Mouse (Mus musculus): ENCODE measurements around the gene Cacna2d1. TPM values are rescaled to one million over a fixed set of nuclear protein-coding genes. Genes with fewer than 3 reads are reported as not detected.

Gene Cacna2d1
- polyA plus RNA-seq, 1 experiment from 2014 or later: 25.4 TPM

DNA sequence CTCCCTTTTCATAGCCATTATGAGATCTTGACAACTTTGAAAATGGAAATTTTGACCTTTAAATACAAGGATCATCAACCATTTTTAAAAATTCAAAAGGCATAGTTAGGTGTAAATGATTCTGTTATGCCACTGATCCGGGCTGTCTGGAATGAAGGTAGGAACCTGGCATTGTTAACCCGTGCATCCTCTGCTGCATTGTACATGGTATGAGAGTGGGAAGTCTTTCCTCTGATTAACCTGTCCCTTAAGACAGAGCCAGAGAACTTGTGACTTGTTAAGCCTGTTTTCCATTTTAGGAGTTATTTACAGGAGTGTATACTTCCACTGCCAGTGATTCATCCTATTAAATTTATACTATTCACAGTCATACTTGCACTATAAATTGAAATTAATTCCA lies 171.2 kb downstream of the Cacna2d1 start:
- WGBS: 78% methylated on average over 2 of the region's 2 CpGs
- H3K27ac ChIP-seq (ENCODE audit: poor library complexity, severe bottlenecking): no peak overlapping the region
- no peak overlapping the region for H3K4me2 ChIP-seq
- peaks cover 3% of the 10 kb centered on the region for H3K4me1 ChIP-seq (replicated peaks)
- H3K4me3 ChIP-seq: no peak overlapping the region
- no peak overlapping the region for H3K9ac ChIP-seq
- ATAC-seq (ENCODE audit: insufficient number of reproducible peaks, low FRiP score): no peak
- H3K9me3 ChIP-seq (replicated peaks): no peaks in the 10 kb centered on the region
- H3K27me3 ChIP-seq (replicated peaks): no peaks in the 10 kb centered on the region
- no peaks in the 10 kb centered on the region for H3K36me3 ChIP-seq

DNA sequence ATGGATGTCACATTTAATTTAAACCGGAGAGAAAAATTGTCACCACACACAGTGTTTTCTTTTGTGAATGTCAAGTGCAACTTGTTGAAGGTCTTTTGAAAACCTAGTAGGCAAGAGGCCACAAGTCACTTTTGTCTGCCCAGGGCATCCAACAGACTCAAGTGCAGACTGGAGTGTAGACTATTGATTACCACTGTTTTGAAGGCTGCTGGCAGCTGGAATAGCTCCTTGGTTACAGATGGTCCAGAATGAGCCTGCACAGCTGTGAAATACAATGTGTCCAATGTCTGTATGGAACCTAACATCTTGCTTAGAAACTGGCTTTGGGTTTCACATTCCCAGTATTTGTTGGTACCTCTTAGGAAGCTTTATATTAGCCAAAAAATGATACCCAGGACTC lies 176.2 kb downstream of the Cacna2d1 start:
- Histone ChIP-seq H3K27ac (ENCODE audit: poor library complexity, severe bottlenecking) (no peak overlapping the region), H3K4me1 (replicated peaks) (peaks cover 3% of the 10 kb centered on the region), H3K9me3 (replicated peaks) (no peaks in the 10 kb centered on the region), H3K4me3 (no peak overlapping the region), H3K9ac (no peak overlapping the region), H3K4me2 (no peak overlapping the region), H3K36me3 (no peaks in the 10 kb centered on the region), H3K27me3 (replicated peaks) (no peaks in the 10 kb centered on the region)
- no peak for ATAC-seq (ENCODE audit: insufficient number of reproducible peaks, low FRiP score)
- 71% methylated on average over 1 of the region's 1 CpGs for WGBS

DNA sequence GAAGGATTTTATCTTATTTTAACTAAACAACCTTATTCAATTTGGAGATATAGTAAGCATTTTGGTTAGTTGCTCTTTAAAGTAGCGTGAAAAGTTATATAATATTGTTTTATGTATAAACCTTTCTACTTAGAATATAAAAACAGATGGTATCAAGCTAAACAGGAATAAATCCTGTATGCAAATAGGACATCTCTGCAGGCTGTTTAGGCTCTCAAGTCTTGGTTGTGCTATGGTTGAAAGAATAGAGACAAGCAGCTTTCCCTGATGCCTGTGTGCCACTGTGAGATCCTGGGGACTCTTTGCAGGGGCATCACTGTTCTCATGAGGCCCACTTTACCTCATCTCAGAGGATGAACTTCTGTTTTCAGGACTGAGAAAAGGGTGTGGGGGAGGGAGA lies 179.4 kb downstream of the Cacna2d1 start:
- H3K9me3 ChIP-seq (replicated peaks): no peaks in the 10 kb centered on the region
- no peak overlapping the region for H3K27ac ChIP-seq (ENCODE audit: poor library complexity, severe bottlenecking)
- H3K27me3 ChIP-seq (replicated peaks): no peaks in the 10 kb centered on the region
- 86% methylated on average over 1 of the region's 1 CpGs for WGBS
- no peak for ATAC-seq (ENCODE audit: insufficient number of reproducible peaks, low FRiP score)
- no peak overlapping the region for H3K4me3 ChIP-seq
- no peaks in the 10 kb centered on the region; the same call in 1 of the 2 replicates for H3K4me1 ChIP-seq (replicated peaks)
- H3K4me2 ChIP-seq: no peak overlapping the region
- H3K9ac ChIP-seq: no peak overlapping the region
- H3K36me3 ChIP-seq: no peaks in the 10 kb centered on the region

GRCm38 (mm10) chr5:16121334-16121733 lies 186.8 kb downstream of the Cacna2d1 start:
- H3K4me2 ChIP-seq: no peak overlapping the region
- H3K4me3 ChIP-seq: no peak overlapping the region
- no peak overlapping the region for H3K27ac ChIP-seq (ENCODE audit: poor library complexity, severe bottlenecking)
- H3K9ac ChIP-seq: no peak overlapping the region
- no peaks in the 10 kb centered on the region for H3K36me3 ChIP-seq
- no peak for ATAC-seq (ENCODE audit: insufficient number of reproducible peaks, low FRiP score)
- no peaks in the 10 kb centered on the region for H3K27me3 ChIP-seq (replicated peaks)
- H3K9me3 ChIP-seq (replicated peaks): no peaks in the 10 kb centered on the region
- 60% methylated on average over 11 of the region's 11 CpGs for WGBS
- 0 out of 2 replicates have a peak, but pooled peaks cover 7% of the 10 kb centered on the region for H3K4me1 ChIP-seq (replicated peaks)

- no peak overlapping the region for H3K4me3 ChIP-seq
- H3K27ac ChIP-seq (ENCODE audit: poor library complexity, severe bottlenecking): no peak overlapping the region
- no peak overlapping the region for H3K4me2 ChIP-seq
- H3K9ac ChIP-seq: no peak overlapping the region
- no peaks in the 10 kb centered on the region for H3K27me3 ChIP-seq (replicated peaks)
- 87% methylated on average over 6 of the region's 6 CpGs for WGBS
- no peaks in the 10 kb centered on the region for H3K36me3 ChIP-seq
- 0 out of 2 replicates have a peak, but pooled peaks cover 7% of the 10 kb centered on the region for H3K4me1 ChIP-seq (replicated peaks)
- H3K9me3 ChIP-seq (replicated peaks): no peaks in the 10 kb centered on the region
- ATAC-seq (ENCODE audit: insufficient number of reproducible peaks, low FRiP score): no peak
Measured at GRCm38 (mm10) chr5:16122110-16122509, 187.6 kb downstream of the Cacna2d1 start.

GRCm38 (mm10) chr5:16134286-16135094 lies 200.0 kb downstream of the Cacna2d1 start:
- Histone ChIP-seq H3K4me3 (no peak overlapping the region), H3K36me3 (no peaks in the 10 kb centered on the region), H3K27me3 (replicated peaks) (no peaks in the 10 kb centered on the region), H3K9ac (no peak overlapping the region), H3K9me3 (replicated peaks) (no peaks in the 10 kb centered on the region), H3K4me2 (no peak overlapping the region), H3K27ac (ENCODE audit: poor library complexity, severe bottlenecking) (no peak overlapping the region), H3K4me1 (replicated peaks) (no peaks in the 10 kb centered on the region)
- ATAC-seq (ENCODE audit: insufficient number of reproducible peaks, low FRiP score): no peak
- 83% methylated on average over 6 of the region's 6 CpGs for WGBS

- H3K9me3 ChIP-seq (replicated peaks): no peaks in the 10 kb centered on the region
- ATAC-seq (ENCODE audit: insufficient number of reproducible peaks, low FRiP score): no peak
- H3K27me3 ChIP-seq (replicated peaks): no peaks in the 10 kb centered on the region
- H3K4me2 ChIP-seq: no peak overlapping the region
- no peaks in the 10 kb centered on the region for H3K36me3 ChIP-seq
- no peak overlapping the region for H3K4me3 ChIP-seq
- no peaks in the 10 kb centered on the region for H3K4me1 ChIP-seq (replicated peaks)
- H3K9ac ChIP-seq: no peak overlapping the region
- WGBS: 87% methylated on average over 3 of the region's 3 CpGs
- H3K27ac ChIP-seq (ENCODE audit: poor library complexity, severe bottlenecking): no peak overlapping the region
Measured at GRCm38 (mm10) chr5:16135986-16136385, 201.5 kb downstream of the Cacna2d1 start.

GRCm38 (mm10) chr5:16136839-16137238 lies 202.3 kb downstream of the Cacna2d1 start:
- H3K9ac ChIP-seq: no peak overlapping the region
- H3K27me3 ChIP-seq (replicated peaks): no peaks in the 10 kb centered on the region
- no peak overlapping the region for H3K4me3 ChIP-seq
- H3K36me3 ChIP-seq: no peaks in the 10 kb centered on the region
- ATAC-seq (ENCODE audit: insufficient number of reproducible peaks, low FRiP score): no peak
- no peaks in the 10 kb centered on the region for H3K4me1 ChIP-seq (replicated peaks)
- H3K4me2 ChIP-seq: no peak overlapping the region
- no peaks in the 10 kb centered on the region for H3K9me3 ChIP-seq (replicated peaks)
- WGBS: 73% methylated on average over 2 of the region's 2 CpGs
- H3K27ac ChIP-seq (ENCODE audit: poor library complexity, severe bottlenecking): no peak overlapping the region

- Histone ChIP-seq H3K4me1 (replicated peaks) (no peaks in the 10 kb centered on the region), H3K4me2 (no peak overlapping the region), H3K9me3 (replicated peaks) (no peaks in the 10 kb centered on the region), H3K4me3 (no peak overlapping the region), H3K27me3 (replicated peaks) (no peaks in the 10 kb centered on the region), H3K36me3 (no peaks in the 10 kb centered on the region), H3K9ac (no peak overlapping the region), H3K27ac (ENCODE audit: poor library complexity, severe bottlenecking) (no peak overlapping the region)
- WGBS: 90% methylated on average over 1 of the region's 1 CpGs
- no peak for ATAC-seq (ENCODE audit: insufficient number of reproducible peaks, low FRiP score)
Measured at GRCm38 (mm10) chr5:16146602-16147001, 212.1 kb downstream of the Cacna2d1 start.

DNA sequence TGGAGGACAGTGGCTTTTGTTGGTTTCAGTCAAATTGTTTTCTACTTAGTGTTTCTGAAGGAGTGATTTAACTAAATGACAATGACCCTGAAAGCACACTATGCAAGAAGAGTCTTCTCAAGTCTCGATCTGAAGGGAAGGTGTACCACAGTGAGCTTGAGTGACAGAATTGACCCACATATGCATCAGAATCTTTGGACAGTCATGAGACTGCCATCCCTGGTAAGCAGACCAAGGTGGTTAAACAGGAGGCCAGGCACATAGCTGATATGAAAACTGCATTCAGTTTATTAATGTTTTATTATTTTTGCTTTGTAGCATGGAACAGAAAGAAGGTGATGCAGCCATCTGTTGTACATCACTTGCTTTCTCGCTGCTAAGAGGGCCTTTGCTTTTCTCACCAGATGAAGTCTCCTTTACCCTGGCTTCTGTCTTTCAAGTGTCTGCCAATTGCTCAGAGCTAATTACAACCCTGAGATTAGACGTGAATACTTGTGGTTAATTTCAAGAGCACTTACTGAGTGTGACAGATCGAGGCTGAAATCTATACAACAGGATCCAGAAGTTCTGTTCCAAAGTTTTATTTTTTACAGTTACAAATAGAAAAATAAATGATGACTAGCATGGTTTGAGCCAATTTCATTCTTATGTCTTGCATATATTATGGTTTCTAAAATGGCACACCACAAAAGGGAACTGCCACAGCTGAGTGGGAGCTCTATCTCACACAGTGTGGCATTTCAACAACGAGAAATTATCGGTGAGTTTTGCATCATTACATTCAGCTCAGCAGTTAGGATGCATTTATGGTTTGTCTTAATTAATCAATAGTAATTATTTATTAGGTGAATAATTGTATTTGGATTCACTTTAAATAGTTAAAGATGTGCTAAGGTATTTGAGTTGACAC lies 221.1 kb downstream of the Cacna2d1 start:
- Histone ChIP-seq H3K4me2 (no peak overlapping the region), H3K36me3 (no peaks in the 10 kb centered on the region), H3K9me3 (replicated peaks) (no peaks in the 10 kb centered on the region), H3K4me1 (replicated peaks) (peaks cover 6% of the 10 kb centered on the region; the same call in 1 of the 2 replicates), H3K27ac (ENCODE audit: poor library complexity, severe bottlenecking) (no peak overlapping the region), H3K27me3 (replicated peaks) (no peaks in the 10 kb centered on the region), H3K9ac (no peak overlapping the region), H3K4me3 (no peak overlapping the region)
- WGBS: 52% methylated on average over 6 of the region's 6 CpGs
- ATAC-seq (ENCODE audit: insufficient number of reproducible peaks, low FRiP score): no peak

GRCm38 (mm10) chr5:16163270-16163669 lies 228.8 kb downstream of the Cacna2d1 start:
- no peaks in the 10 kb centered on the region for H3K36me3 ChIP-seq
- no peak overlapping the region for H3K27ac ChIP-seq (ENCODE audit: poor library complexity, severe bottlenecking)
- no peak overlapping the region for H3K4me3 ChIP-seq
- H3K4me1 ChIP-seq (replicated peaks): no peaks in the 10 kb centered on the region
- no peaks in the 10 kb centered on the region for H3K27me3 ChIP-seq (replicated peaks)
- no peak overlapping the region for H3K9ac ChIP-seq
- H3K4me2 ChIP-seq: no peak overlapping the region
- ATAC-seq (ENCODE audit: insufficient number of reproducible peaks, low FRiP score): no peak
- H3K9me3 ChIP-seq (replicated peaks): no peaks in the 10 kb centered on the region
